ENCODE assay signal across 9 mouse cellular contexts in the genomic region with DNA sequence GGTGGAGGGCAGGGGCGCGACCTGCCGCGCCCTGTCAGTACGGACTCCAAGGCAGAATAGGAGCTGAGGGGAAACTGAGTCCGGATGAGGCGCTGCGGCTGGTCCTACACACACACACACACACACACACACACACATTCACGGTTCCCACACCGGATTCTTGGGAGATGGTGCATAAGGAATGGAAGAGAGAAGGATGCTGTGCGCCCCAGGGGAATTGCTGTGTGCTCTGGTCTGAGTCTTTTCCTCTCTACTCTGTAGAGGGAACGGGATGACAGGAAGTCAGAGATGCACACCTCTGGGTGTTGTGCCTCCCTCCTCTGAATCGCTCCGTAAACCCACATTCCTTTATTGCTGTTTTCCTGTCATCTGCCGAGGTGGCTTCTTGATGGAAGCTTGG. TPM values are rescaled to one million over a fixed set of nuclear protein-coding genes. Genes with fewer than 3 reads are reported as not detected.
A peak's percentile ranks its signal among the peaks of the same experiment; 100 is the strongest.
DNase-seq lines count a peak whose midpoint lies in the region; ATAC-seq and TF ChIP-seq lines count a peak whose summit lies in the region.
"Had no signal": no experiment of that assay in that cellular context is flagged by ENCODE, and none has a peak within 500 bp of the region (broad histone marks: within the 10 kb centered on the region; RNA-seq: fewer than 3 reads in every experiment).

No protein-coding gene starts in this region.

- DNase-seq in cerebellum, postnatal 10 days, result peak; percentile 68 to 75
- DNase-seq in cerebellum, postnatal 36 days, result no peak
- DNase-seq in midbrain, embryonic 10.5 days (ENCODE audit: low spot score), result no peak
- no peak for DNase-seq in right cerebral cortex, postnatal 4 days
- no peak for DNase-seq in urinary bladder, adult 18-20 months (ENCODE audit: low spot score in 2 of 2)
- DNase-seq in urinary bladder, postnatal 25 days (ENCODE audit: low spot score), result no peak
- DNase-seq: liver, postnatal 0 days had no signal

- TF ChIP-seq CTCF in E14TG2a.4 (conservative IDR thresholded peaks at IDR 0.05; ENCODE audit: low read length), result no peak

- H3K4me2 ChIP-seq in forebrain, embryonic 15.5 days (replicated peaks), result peak overlapping the region; percentile 86

- peaks cover 61% of the 10 kb centered on the region for H3K27me3 ChIP-seq in E14TG2a.4 (ENCODE audit: insufficient read depth, low read length)
- H3K27me3 ChIP-seq in forebrain, embryonic 15.5 days, result no peaks in the 10 kb centered on the region
- H3K27me3 ChIP-seq in midbrain, embryonic 10.5 days (ENCODE audit: low read depth, poor library complexity, severe bottlenecking), result peaks cover 62% of the 10 kb centered on the region

- H3K4me1 ChIP-seq in E14TG2a.4 (replicated peaks; ENCODE audit: low read depth, low read length), result peaks cover 70% of the 10 kb centered on the region
- H3K4me1 ChIP-seq in forebrain, embryonic 15.5 days, result peaks cover 82% of the 10 kb centered on the region
- H3K4me1 ChIP-seq in midbrain, embryonic 10.5 days, result peaks cover 87% of the 10 kb centered on the region

- peak overlapping the region; percentile 70 for H3K4me3 ChIP-seq in E14TG2a.4 (replicated peaks; ENCODE audit: low read length)
- H3K4me3 ChIP-seq in forebrain, embryonic 15.5 days, result peak overlapping the region; percentile 76
- peak overlapping the region; percentile 71 for H3K4me3 ChIP-seq in midbrain, embryonic 10.5 days

- H3K9ac ChIP-seq in forebrain, embryonic 15.5 days (replicated peaks), result peak overlapping the region; percentile 99
- H3K9ac ChIP-seq: liver, postnatal 0 days had no signal

- peak overlapping the region; percentile 97 for H3K27ac ChIP-seq in forebrain, embryonic 15.5 days (replicated peaks)
- peak overlapping the region; percentile 97 for H3K27ac ChIP-seq in midbrain, embryonic 10.5 days (replicated peaks)

- peaks cover 9% of the 10 kb centered on the region for H3K36me3 ChIP-seq in E14TG2a.4 (ENCODE audit: insufficient read depth, low read length)
- peaks cover 24% of the 10 kb centered on the region for H3K36me3 ChIP-seq in forebrain, embryonic 15.5 days
- peaks cover 32% of the 10 kb centered on the region for H3K36me3 ChIP-seq in midbrain, embryonic 10.5 days

- ATAC-seq in forebrain, embryonic 15.5 days (replicated peaks), result no peak
- ATAC-seq: liver, postnatal 0 days had no signal

- WGBS in forebrain, embryonic 15.5 days, result 2% methylated on average over 15 of the region's 15 CpGs
- 5% methylated on average over 15 of the region's 15 CpGs for WGBS in midbrain, embryonic 10.5 days

- H3K9me3 ChIP-seq in E14TG2a.4 (ENCODE audit: low read length), result no peaks in the 10 kb centered on the region
- H3K9me3 ChIP-seq in forebrain, embryonic 15.5 days, result no peaks in the 10 kb centered on the region
- H3K9me3 ChIP-seq in midbrain, embryonic 10.5 days (replicated peaks), result no peaks in the 10 kb centered on the region

RNA-seq across cellular contexts. Expression of gene Apc2, which starts 3.5 kb away (rescaled TPM):
- 205 and 210 TPM in 2 replicates for polyA plus RNA-seq in forebrain, embryonic 15.5 days (2015; fragmentation: Nextera tagmentation; extraction: Ambion mirVana)
- polyA plus RNA-seq in midbrain, embryonic 10.5 days (2016; fragmentation: Nextera tagmentation; extraction: Ambion mirVana), result 28.3 and 61.6 TPM in 2 replicates

RNA-seq across cellular contexts. Expression of gene Rps15, which starts 7.0 kb away (rescaled TPM):
- polyA plus RNA-seq in forebrain, embryonic 15.5 days (2015; fragmentation: Nextera tagmentation; extraction: Ambion mirVana), result 628 and 651 TPM in 2 replicates
- 889 and 1,053 TPM in 2 replicates for polyA plus RNA-seq in midbrain, embryonic 10.5 days (2016; fragmentation: Nextera tagmentation; extraction: Ambion mirVana)

RNA-seq across cellular contexts. Expression of gene 2310011J03Rik, which starts 21.0 kb away (rescaled TPM):
- polyA plus RNA-seq in forebrain, embryonic 15.5 days (2015; fragmentation: Nextera tagmentation; extraction: Ambion mirVana), result 36.9 and 38.1 TPM in 2 replicates
- polyA plus RNA-seq in midbrain, embryonic 10.5 days (2016; fragmentation: Nextera tagmentation; extraction: Ambion mirVana), result 57.3 TPM in 2 replicates

RNA-seq across cellular contexts. Expression of gene Pcsk4, which starts 30.0 kb away (rescaled TPM):
- 2.5 and 2.6 TPM in 2 replicates for polyA plus RNA-seq in forebrain, embryonic 15.5 days (2015; fragmentation: Nextera tagmentation; extraction: Ambion mirVana)
- 3.3 and 4.2 TPM in 2 replicates for polyA plus RNA-seq in midbrain, embryonic 10.5 days (2016; fragmentation: Nextera tagmentation; extraction: Ambion mirVana)

RNA-seq across cellular contexts. Expression of gene Reep6, which starts 30.5 kb away (rescaled TPM):
- 2.6 and 2.9 TPM in 2 replicates for polyA plus RNA-seq in forebrain, embryonic 15.5 days (2015; fragmentation: Nextera tagmentation; extraction: Ambion mirVana)
- polyA plus RNA-seq in midbrain, embryonic 10.5 days (2016; fragmentation: Nextera tagmentation; extraction: Ambion mirVana), result 9.1 and 11.5 TPM in 2 replicates

Comparison
In these comparisons a context has a peak if more than half of its experiments do, and no peak if none do; other contexts are left out.
1. DNase-seq: peak in cerebellum, postnatal 10 days (2 of 2); none in cerebellum, postnatal 36 days (0 of 2), midbrain, embryonic 10.5 days (single experiment), right cerebral cortex, postnatal 4 days (single experiment), urinary bladder, adult 18-20 months (0 of 2) and urinary bladder, postnatal 25 days (single experiment).
2. Peak in every context shown above with its lines, with median percentiles within 50 percentile points of each other: H3K4me3 ChIP-seq.